Comparison of ENCODE assay signal across 8 mouse cellular contexts in genomic region chr9:102777631-102778591, GRCm38 (mm10). TPM values are rescaled to one million over a fixed set of nuclear protein-coding genes. Genes with fewer than 3 reads are reported as not detected.
DNase-seq lines count a peak whose midpoint lies in the region; ATAC-seq and TF ChIP-seq lines count a peak whose summit lies in the region.

No protein-coding gene starts in this region.

- no peak overlapping the region for H3K4me3 ChIP-seq in testis, adult 2 months (ENCODE audit: control insufficient read depth, low read depth, low read length)
- no peak overlapping the region for H3K4me3 ChIP-seq in lung, embryonic 16.5 days (ENCODE audit: low read length)
- H3K4me3 ChIP-seq in hindbrain, embryonic 16.5 days (ENCODE audit: low read length): no peak overlapping the region

- no peaks in the 10 kb centered on the region for H3K27me3 ChIP-seq in testis, adult 2 months (ENCODE audit: control insufficient read depth, insufficient read depth, low read length)
- no peaks in the 10 kb centered on the region for H3K27me3 ChIP-seq in lung, embryonic 16.5 days (ENCODE audit: control insufficient read depth, insufficient read depth, low read depth, low read length)
- H3K27me3 ChIP-seq in hindbrain, embryonic 16.5 days (replicated peaks; ENCODE audit: control insufficient read depth, insufficient read depth, low read length): no peaks in the 10 kb centered on the region

- peak overlapping the region; percentile 37; the same call in 1 of the 2 replicates for H3K9ac ChIP-seq in lung, embryonic 16.5 days (ENCODE audit: low read length)
- H3K9ac ChIP-seq in hindbrain, embryonic 16.5 days (ENCODE audit: low read depth, low read length): no peak overlapping the region

- peak overlapping the region; percentile 13 for H3K4me2 ChIP-seq in lung, embryonic 16.5 days (ENCODE audit: low read depth, low read length)
- no peak overlapping the region for H3K4me2 ChIP-seq in hindbrain, embryonic 16.5 days (ENCODE audit: low read length)

- TF ChIP-seq CTCF in testis, adult 2 months (IDR thresholded peaks at IDR 0.05; ENCODE audit: control insufficient read depth, insufficient read depth, insufficient replicate concordance, low read depth, low read length): no peak

- DNase-seq in testis, postnatal 14 days (ENCODE audit: low spot score): no peak
- peak; percentile 51 for DNase-seq in gastrocnemius, postnatal 14 days
- DNase-seq in kidney, adult 8-10 months: peak; percentile 65 to 69
- DNase-seq in c-Kit-positive CD71-positive TER-119-positive erythroid progenitor cells, embryonic 14.5 days (ENCODE audit: low spot score): no peak

- 0 out of 2 replicates have a peak overlapping the region, but pooled peaks have one; percentile 12 for H3K27ac ChIP-seq in testis, adult 2 months (ENCODE audit: control insufficient read depth, insufficient read depth, low read depth, low read length)
- H3K27ac ChIP-seq in lung, embryonic 16.5 days (ENCODE audit: low read length): peak overlapping the region; percentile 86
- no peak overlapping the region for H3K27ac ChIP-seq in hindbrain, embryonic 16.5 days (ENCODE audit: low read depth, low read length)

- peak; percentile 65 for ATAC-seq in lung, embryonic 16.5 days (ENCODE audit: low read depth)
- no peak for ATAC-seq in monocyte, adult 5-6 weeks (replicated peaks; ENCODE audit: insufficient number of reproducible peaks, low FRiP score, low TSS enrichment, poor library complexity, severe bottlenecking)
- ATAC-seq in hindbrain, embryonic 16.5 days: no peak

- 18% methylated on average over 18 of the region's 18 CpGs for WGBS in lung, embryonic 16.5 days
- WGBS in hindbrain, embryonic 16.5 days: 69% methylated on average over 18 of the region's 18 CpGs

- TF ChIP-seq POLR2A in testis, adult 2 months (IDR thresholded peaks at IDR 0.05; ENCODE audit: control insufficient read depth, low read depth, low read length): no peak

- no peaks in the 10 kb centered on the region for H3K9me3 ChIP-seq in lung, embryonic 16.5 days (ENCODE audit: control insufficient read depth, low read length)
- no peaks in the 10 kb centered on the region for H3K9me3 ChIP-seq in hindbrain, embryonic 16.5 days (ENCODE audit: control insufficient read depth, low read length)

- H3K36me3 ChIP-seq in testis, adult 2 months (ENCODE audit: control insufficient read depth, insufficient read depth, low read length): no peaks in the 10 kb centered on the region
- no peaks in the 10 kb centered on the region for H3K36me3 ChIP-seq in lung, embryonic 16.5 days (ENCODE audit: control insufficient read depth, insufficient read depth, low read length)
- H3K36me3 ChIP-seq in hindbrain, embryonic 16.5 days (ENCODE audit: control insufficient read depth, insufficient read depth, low read length): no peaks in the 10 kb centered on the region

- intact Hi-C loops in gastrocnemius, postnatal 14 days (cut with DNase I; ENCODE audit: low total_unique reads): loop anchor here (5.0 kb wide), 1 partner anchor 36 kb away; no protein-coding TSS in a partner anchor

- peaks cover 9% of the 10 kb centered on the region for H3K4me1 ChIP-seq in testis, adult 2 months (ENCODE audit: control insufficient read depth, insufficient read depth, low read length)
- peaks cover 32% of the 10 kb centered on the region for H3K4me1 ChIP-seq in lung, embryonic 16.5 days (replicated peaks; ENCODE audit: control insufficient read depth, insufficient read depth, low read length)
- no peaks in the 10 kb centered on the region for H3K4me1 ChIP-seq in hindbrain, embryonic 16.5 days (ENCODE audit: control insufficient read depth, insufficient read depth, low read depth, low read length)

RNA-seq across cellular contexts. Expression of gene Ryk, which starts 56.8 kb away (rescaled TPM):
- polyA plus RNA-seq in testis, adult 2 months (2012; rRNA removed): 8.2 TPM in 2 replicates
- 10 to 100 TPM; 43.8 to 46.8 TPM for total RNA-seq in gastrocnemius, postnatal 14 days (2021)
- polyA plus RNA-seq in lung, embryonic 16.5 days (2015; fragmentation: Nextera tagmentation; extraction: Ambion mirVana): 18.4 and 20.3 TPM in 2 replicates
- 1.4 to 1.7 TPM in 2 of 3 replicates, not detected in the other for total RNA-seq in monocyte, adult 5-6 weeks (2017)
- polyA plus RNA-seq in hindbrain, embryonic 16.5 days (2015; fragmentation: Nextera tagmentation; extraction: Ambion mirVana): 8.9 and 9.9 TPM in 2 replicates

Comparison
In these comparisons a context has a peak if more than half of its experiments do, and no peak if none do; other contexts are left out.
1. DNase-seq: peak in gastrocnemius, postnatal 14 days (single experiment) and kidney, adult 8-10 months (2 of 2); none in testis, postnatal 14 days (single experiment) and c-Kit-positive CD71-positive TER-119-positive erythroid progenitor cells, embryonic 14.5 days (single experiment).